Mouse (Mus musculus): Measurements from ENCODE around the gene Mettl5. TPM values are rescaled to one million over a fixed set of nuclear protein-coding genes. Genes with fewer than 3 reads are reported as not detected.

Mettl5 gene
- polyA plus RNA-seq, 1 experiment = 2.3 TPM

DNA sequence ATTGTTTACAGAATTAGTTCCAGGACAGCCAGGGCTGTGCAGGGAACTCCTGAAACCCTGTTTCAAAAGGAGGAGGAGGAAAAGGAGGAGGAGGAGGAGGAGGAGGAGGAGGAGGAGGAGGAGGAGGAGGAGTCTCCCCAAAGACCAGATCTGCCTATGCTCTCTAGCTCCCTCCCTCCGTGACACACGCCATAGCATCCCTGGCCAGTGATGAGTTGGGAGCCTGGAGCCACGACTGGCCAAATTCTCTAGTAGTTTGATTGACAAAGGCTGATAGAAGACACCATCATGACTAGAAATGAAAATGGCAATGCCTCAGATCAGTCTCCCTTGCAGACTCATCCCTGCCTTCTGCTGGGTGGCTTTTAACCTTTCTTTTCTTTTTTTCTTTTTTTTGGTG, 47.4 kb downstream of the Mettl5 start:
- WGBS = 57% methylated on average over 3 of the region's 3 CpGs
- Histone ChIP-seq H3K27ac (ENCODE audit: insufficient read depth, low read depth, low read length) (no peak overlapping the region), H3K4me3 (ENCODE audit: low read depth, low read length) (no peak overlapping the region), H3K36me3 (ENCODE audit: control insufficient read depth, insufficient read depth, low read length) (0 out of 2 replicates have a peak, but pooled peaks cover 1% of the 10 kb centered on the region), H3K4me1 (ENCODE audit: control insufficient read depth, insufficient read depth, insufficient read length, low read length) (0 out of 2 replicates have a peak, but pooled peaks cover 1% of the 10 kb centered on the region), H3K27me3 (ENCODE audit: control insufficient read depth, insufficient read depth, low read length) (no peaks in the 10 kb centered on the region)
- TF ChIP-seq POLR2A (IDR thresholded peaks at IDR 0.05; ENCODE audit: low read depth, low read length) (no peak), CTCF (IDR thresholded peaks at IDR 0.05; ENCODE audit: extremely low read depth, insufficient read length, insufficient replicate concordance, low read depth, low read length) (no peak)

DNA sequence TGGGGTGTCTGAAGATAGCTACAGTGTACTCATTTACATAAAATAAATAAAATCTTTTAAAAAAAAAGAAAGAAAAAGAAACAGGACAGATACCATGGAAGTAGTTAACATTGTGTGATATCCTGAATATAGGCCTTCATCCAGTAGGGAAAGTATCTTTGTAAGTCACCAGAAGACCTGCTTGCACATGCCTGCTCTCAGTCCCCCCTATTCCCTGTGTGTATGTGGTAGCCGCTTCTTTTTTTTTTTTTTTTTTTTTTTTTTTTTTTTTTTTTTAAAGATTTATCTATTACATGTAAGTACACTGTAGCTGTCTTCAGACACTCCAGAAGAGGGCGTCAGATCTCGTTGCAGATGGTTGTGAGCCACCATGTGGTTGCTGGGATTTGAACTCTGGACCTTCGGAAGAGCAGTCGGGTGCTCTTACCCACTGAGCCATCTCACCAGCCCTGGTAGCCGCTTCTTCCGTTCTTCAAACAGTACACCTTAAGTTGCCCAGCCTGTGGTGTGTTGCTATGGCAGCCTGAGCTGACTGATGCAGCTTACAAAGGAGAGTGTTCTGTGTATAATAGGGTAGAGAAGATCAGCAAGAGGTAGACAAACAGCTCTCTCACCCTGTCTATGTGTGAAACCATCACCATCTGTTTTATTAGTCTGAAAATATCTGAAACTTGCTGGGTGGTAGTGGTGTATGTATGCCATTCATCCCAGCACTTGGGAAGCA, 48.0 kb downstream of the Mettl5 start:
- Histone ChIP-seq H3K27me3 (ENCODE audit: control insufficient read depth, insufficient read depth, low read length) (no peaks in the 10 kb centered on the region), H3K4me3 (ENCODE audit: low read depth, low read length) (no peak overlapping the region), H3K4me1 (ENCODE audit: control insufficient read depth, insufficient read depth, insufficient read length, low read length) (0 out of 2 replicates have a peak, but pooled peaks cover 1% of the 10 kb centered on the region), H3K27ac (ENCODE audit: insufficient read depth, low read depth, low read length) (no peak overlapping the region), H3K36me3 (ENCODE audit: control insufficient read depth, insufficient read depth, low read length) (0 out of 2 replicates have a peak, but pooled peaks cover 1% of the 10 kb centered on the region)
- WGBS = 73% methylated on average over 7 of the region's 7 CpGs
- TF ChIP-seq POLR2A (IDR thresholded peaks at IDR 0.05; ENCODE audit: low read depth, low read length) = no peak
- TF ChIP-seq CTCF (IDR thresholded peaks at IDR 0.05; ENCODE audit: extremely low read depth, insufficient read length, insufficient replicate concordance, low read depth, low read length) = no peak

DNA sequence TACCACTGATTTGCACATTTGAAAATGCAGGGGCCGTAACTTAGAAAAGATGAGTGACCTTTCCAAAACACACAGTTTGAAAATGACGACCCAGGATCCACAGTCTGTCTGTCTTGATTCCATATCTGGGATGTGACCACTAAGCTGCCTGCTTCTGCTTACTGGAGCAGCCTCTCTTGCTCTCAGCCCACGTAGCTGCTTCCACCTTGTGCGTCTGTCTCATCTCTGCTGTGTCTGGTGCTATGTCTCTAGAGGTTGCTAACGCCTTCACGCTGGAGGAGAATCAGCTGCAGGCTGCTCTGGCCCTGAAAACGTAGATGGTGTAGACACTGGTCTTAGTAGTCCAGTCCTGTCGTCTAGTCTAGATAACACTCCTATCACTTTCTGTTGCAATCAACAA, 55.3 kb downstream of the Mettl5 start:
- no peak for TF ChIP-seq CTCF (IDR thresholded peaks at IDR 0.05; ENCODE audit: extremely low read depth, insufficient read length, insufficient replicate concordance, low read depth, low read length)
- no peak for TF ChIP-seq POLR2A (IDR thresholded peaks at IDR 0.05; ENCODE audit: low read depth, low read length)
- H3K4me3 ChIP-seq (ENCODE audit: low read depth, low read length) = no peak overlapping the region
- H3K27me3 ChIP-seq (ENCODE audit: control insufficient read depth, insufficient read depth, low read length) = no peaks in the 10 kb centered on the region
- no peaks in the 10 kb centered on the region for H3K4me1 ChIP-seq (ENCODE audit: control insufficient read depth, insufficient read depth, insufficient read length, low read length)
- WGBS = 88% methylated on average over 8 of the region's 8 CpGs
- peaks cover 3% of the 10 kb centered on the region; the same call in 1 of the 2 replicates for H3K36me3 ChIP-seq (ENCODE audit: control insufficient read depth, insufficient read depth, low read length)
- no peak overlapping the region for H3K27ac ChIP-seq (ENCODE audit: insufficient read depth, low read depth, low read length)

DNA sequence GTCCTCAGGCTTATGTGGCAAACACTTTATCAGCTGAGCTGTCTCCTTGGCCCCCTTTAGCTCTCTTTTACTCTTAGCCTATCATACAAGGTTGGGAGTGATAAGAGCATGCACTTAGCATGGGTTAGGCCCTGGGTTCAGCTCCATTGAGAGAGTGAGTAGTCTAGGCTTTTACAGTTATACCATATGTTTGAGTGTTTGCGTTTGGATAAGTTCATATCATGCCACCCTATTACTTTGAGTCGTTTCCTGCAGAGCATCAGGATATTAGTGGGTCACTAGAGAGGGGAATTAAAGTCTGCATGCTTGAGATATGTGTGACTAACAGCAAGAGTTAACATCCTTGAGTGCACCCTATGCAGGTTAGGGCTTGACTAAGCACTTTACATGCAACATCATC, 55.7 kb downstream of the Mettl5 start:
- no peak for TF ChIP-seq CTCF (IDR thresholded peaks at IDR 0.05; ENCODE audit: extremely low read depth, insufficient read length, insufficient replicate concordance, low read depth, low read length)
- 69% methylated on average over 2 of the region's 2 CpGs for WGBS
- no peaks in the 10 kb centered on the region for H3K27me3 ChIP-seq (ENCODE audit: control insufficient read depth, insufficient read depth, low read length)
- H3K27ac ChIP-seq (ENCODE audit: insufficient read depth, low read depth, low read length) = no peak overlapping the region
- no peaks in the 10 kb centered on the region for H3K4me1 ChIP-seq (ENCODE audit: control insufficient read depth, insufficient read depth, insufficient read length, low read length)
- peaks cover 3% of the 10 kb centered on the region; the same call in 1 of the 2 replicates for H3K36me3 ChIP-seq (ENCODE audit: control insufficient read depth, insufficient read depth, low read length)
- no peak overlapping the region for H3K4me3 ChIP-seq (ENCODE audit: low read depth, low read length)

DNA sequence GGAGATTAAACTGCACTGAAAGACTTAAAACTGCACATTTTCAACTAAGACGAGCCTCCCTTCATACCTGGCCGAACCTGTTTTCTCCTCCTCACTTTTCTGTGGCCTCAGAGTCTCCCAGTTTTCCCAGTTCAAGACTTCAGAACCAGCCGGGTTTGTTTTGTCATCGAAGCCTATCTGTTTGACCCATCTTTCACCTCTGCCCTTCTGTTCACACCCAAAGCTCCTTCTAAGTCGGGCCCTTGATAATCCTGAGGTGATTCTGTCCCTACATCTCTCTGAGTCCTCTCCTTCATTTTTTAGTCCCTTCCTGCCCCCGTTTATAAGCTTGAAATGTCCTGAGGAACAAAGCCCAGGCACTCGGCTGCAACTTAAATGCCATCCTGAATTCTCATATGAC, 57.4 kb downstream of the Mettl5 start:
- 35% methylated on average over 7 of the region's 7 CpGs for WGBS
- TF ChIP-seq CTCF (IDR thresholded peaks at IDR 0.05; ENCODE audit: extremely low read depth, insufficient read length, insufficient replicate concordance, low read depth, low read length) (no peak), POLR2A (IDR thresholded peaks at IDR 0.05; ENCODE audit: low read depth, low read length) (no peak)
- Histone ChIP-seq H3K27me3 (ENCODE audit: control insufficient read depth, insufficient read depth, low read length) (no peaks in the 10 kb centered on the region), H3K27ac (ENCODE audit: insufficient read depth, low read depth, low read length) (no peak overlapping the region), H3K4me3 (ENCODE audit: low read depth, low read length) (no peak overlapping the region), H3K36me3 (ENCODE audit: control insufficient read depth, insufficient read depth, low read length) (peaks cover 2% of the 10 kb centered on the region; the same call in 1 of the 2 replicates), H3K4me1 (ENCODE audit: control insufficient read depth, insufficient read depth, insufficient read length, low read length) (no peaks in the 10 kb centered on the region; the same call in 1 of the 2 replicates)

DNA sequence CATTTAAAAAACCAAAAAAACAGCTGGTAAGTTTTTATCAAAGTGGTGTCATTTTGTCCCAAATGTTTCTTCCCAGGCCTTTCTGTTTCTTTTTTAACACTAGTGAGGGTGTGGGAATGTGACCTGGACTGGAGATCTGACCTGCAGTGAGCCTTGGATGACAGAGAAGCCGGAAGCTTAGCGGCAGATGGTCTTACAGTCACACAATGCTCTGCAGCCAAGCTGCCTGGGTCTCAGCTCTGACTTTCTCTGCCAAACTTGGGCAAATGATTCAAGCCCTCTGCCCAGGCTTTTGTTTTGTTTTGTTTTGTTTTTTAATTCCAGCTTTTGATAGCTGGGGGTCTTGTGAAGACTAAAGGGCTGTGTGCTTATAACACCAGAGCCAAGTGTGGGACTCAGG, 59.0 kb downstream of the Mettl5 start:
- H3K4me1 ChIP-seq (ENCODE audit: control insufficient read depth, insufficient read depth, insufficient read length, low read length) = no peaks in the 10 kb centered on the region; the same call in 1 of the 2 replicates
- no peak overlapping the region for H3K4me3 ChIP-seq (ENCODE audit: low read depth, low read length)
- H3K27ac ChIP-seq (ENCODE audit: insufficient read depth, low read depth, low read length) = no peak overlapping the region
- no peaks in the 10 kb centered on the region; the same call in 1 of the 2 replicates for H3K27me3 ChIP-seq (ENCODE audit: control insufficient read depth, insufficient read depth, low read length)
- peaks cover 2% of the 10 kb centered on the region; the same call in 1 of the 2 replicates for H3K36me3 ChIP-seq (ENCODE audit: control insufficient read depth, insufficient read depth, low read length)
- WGBS = 81% methylated on average over 2 of the region's 2 CpGs
- no peak for TF ChIP-seq POLR2A (IDR thresholded peaks at IDR 0.05; ENCODE audit: low read depth, low read length)
- no peak for TF ChIP-seq CTCF (IDR thresholded peaks at IDR 0.05; ENCODE audit: extremely low read depth, insufficient read length, insufficient replicate concordance, low read depth, low read length)

DNA sequence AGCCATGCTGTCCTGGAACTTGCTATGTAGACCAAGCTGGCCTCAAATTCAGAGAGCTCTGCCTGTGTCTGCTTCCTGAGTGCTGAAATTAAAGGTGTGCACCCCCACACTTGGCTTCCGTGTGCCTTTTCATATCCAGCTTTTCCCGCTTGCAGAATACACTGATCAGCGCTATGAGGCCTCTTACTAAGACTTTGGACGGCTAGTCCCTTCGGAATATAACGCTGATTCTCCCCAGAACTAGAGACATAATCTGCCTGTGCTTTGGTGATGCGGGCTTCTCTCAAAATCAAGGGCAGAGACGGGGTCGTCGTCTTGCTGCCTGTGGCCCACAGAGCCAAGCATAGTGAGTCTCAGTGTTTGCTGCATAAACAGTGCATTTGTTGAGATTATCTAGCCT, 59.5 kb downstream of the Mettl5 start:
- H3K4me3 ChIP-seq (ENCODE audit: low read depth, low read length) = no peak overlapping the region
- H3K4me1 ChIP-seq (ENCODE audit: control insufficient read depth, insufficient read depth, insufficient read length, low read length) = no peaks in the 10 kb centered on the region; the same call in 1 of the 2 replicates
- TF ChIP-seq POLR2A (IDR thresholded peaks at IDR 0.05; ENCODE audit: low read depth, low read length) = no peak
- TF ChIP-seq CTCF (IDR thresholded peaks at IDR 0.05; ENCODE audit: extremely low read depth, insufficient read length, insufficient replicate concordance, low read depth, low read length) = no peak
- 79% methylated on average over 10 of the region's 10 CpGs for WGBS
- no peaks in the 10 kb centered on the region; the same call in 1 of the 2 replicates for H3K27me3 ChIP-seq (ENCODE audit: control insufficient read depth, insufficient read depth, low read length)
- H3K27ac ChIP-seq (ENCODE audit: insufficient read depth, low read depth, low read length) = no peak overlapping the region
- peaks cover 2% of the 10 kb centered on the region; the same call in 1 of the 2 replicates for H3K36me3 ChIP-seq (ENCODE audit: control insufficient read depth, insufficient read depth, low read length)
